Mouse (Mus musculus): ENCODE data around the gene Dppa3.

Dppa3 gene

DNA sequence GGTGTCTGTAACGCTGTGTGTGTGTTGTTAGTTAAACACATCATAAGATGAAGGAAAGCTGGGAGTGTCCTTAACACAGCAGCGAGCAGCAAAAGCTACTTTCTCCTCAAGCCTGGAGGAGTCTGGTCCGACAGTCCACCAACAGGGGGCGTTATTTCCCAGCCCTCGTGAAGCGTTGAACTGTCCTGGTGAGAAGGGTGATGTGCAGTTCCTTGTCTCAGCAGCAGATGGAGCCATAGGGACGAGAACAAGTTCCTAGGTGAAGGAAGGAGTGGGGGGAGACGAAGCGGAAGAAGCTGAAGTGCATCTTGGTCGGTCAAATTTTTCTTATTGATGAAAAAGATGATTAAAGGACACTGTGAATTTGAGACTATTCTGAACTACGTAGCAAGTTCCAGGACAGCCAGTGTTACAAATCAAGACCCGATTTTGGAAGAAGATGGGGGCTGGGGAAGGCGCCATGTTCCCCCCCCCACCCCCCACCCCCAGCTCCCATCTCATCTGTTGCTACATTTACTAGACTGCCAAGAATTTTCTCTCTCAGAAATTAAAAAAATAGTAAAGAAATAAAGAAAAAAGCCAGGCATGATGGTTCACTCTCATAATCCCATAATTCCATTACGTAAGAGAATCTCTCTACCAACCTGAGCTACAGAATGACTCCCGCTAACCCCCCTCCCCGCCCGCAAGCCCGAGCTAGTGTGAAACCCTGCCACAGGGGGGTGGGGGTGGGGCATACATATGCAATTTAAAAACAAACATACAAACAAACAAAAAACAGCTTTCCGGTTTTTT is 43.4 kb downstream of the Dppa3 start:
- peak; percentile 98 for DNase-seq

DNA sequence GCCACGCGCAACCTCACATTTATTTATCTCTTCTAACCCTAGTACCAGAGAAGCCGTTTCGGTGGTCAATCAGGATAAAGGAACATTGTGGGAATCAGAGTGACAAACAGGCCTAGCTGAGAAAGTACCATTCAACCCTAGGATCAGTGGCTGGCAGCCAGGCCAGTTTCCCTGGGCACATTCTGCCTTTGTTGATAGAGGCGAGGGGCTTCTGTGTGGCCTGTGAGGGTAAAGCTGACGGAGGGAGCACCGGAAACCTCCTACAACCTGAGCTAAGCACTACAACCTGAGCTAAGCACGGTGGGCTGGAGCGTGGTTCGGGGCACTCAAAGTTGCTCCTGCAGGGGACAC is 44.0 kb downstream of the Dppa3 start:
- DNase-seq: no peak

DNA sequence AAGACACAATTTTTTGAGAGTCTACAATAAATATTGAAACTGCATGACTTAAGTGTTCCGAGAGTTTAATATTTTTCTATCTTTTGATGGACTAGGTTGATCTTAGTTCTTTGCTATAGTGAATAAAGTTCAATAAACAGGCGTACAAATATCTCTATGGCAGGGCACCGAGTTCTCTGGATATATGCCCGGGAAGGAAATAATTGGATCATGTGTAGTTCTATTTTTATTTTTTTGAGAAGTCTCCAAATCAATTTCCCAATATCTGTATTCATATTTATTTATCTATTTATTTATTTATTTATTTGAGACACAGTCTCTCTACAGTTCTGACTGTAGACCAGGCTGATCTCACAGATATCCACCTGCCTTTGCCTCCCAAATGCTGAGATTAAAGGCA is 44.6 kb downstream of the Dppa3 start:
- no peak for DNase-seq

DNA sequence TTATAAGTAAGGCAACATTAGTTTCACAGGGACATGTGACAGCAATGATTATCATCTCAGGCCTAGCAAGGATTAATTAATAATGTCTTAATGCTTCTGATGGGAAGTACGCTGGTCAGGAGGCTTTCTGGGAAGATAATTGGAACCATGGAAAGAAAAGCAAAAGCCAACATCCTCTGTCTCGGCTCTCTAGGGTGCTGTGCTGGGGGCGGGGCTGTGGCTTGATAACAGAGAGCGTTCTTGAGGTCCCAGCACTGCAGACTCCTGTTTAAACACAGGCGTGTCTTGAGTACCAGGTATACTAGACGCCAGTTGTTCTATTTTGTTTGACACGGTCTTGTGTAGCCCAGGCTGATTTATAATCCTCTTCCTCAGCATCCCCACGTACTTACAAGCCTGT is 46.5 kb downstream of the Dppa3 start:
- DNase-seq: no peak
